Mouse (Mus musculus) heart, adult 8-10 months (tissue): ENCODE results near the gene Tmem203. TPM values are rescaled to one million over a fixed set of nuclear protein-coding genes. Genes with fewer than 3 reads are reported as not detected.
"Not testable (repeated sequence)": the region's sequence is repeated elsewhere in the genome, so short reads cannot be mapped to it uniquely, and the experiment has no call there.

ENCODE experiments used
- DNase-seq: peaks from one replicate; pipeline ENCODE4 v3.0.0; 2022; ENCODE audit warnings: low spot score
- total RNA-seq, 4 experiments: library from RNA; stranded (reverse); gene quantifications; 2 replicates each; pipeline ENCODE4 v1.2.4; 2022

Tmem203 gene
- total RNA-seq, 4 experiments from 2014 or later = 11.4 to 16.1 (median 13.6) TPM

DNA sequence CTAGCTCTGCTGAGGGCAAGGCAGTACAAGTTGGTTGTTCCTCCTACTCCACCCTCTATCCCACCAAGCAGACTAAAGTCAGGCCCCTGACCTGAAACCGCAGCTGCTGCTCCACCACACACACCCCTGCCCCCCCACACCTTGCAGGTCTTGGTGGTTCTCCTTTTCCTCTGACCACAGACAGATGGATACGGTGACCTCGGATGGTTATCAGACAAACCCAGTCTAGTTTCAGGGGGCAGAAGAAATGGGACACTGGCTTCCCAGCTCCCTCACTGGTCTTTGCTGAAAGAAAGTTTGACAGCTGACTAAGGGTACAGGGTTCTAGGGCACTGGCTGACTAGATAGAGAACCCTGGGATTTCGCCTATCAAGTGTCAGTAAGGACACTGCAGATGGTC lies 21.8 kb upstream of the Tmem203 start:
- DNase-seq = no peak

- no peak for DNase-seq
Measured at GRCm38 (mm10) chr2:25234050-25234449, 21.2 kb upstream of the Tmem203 start, which contains the start of gene Slc34a3. Gene Slc34a3 (minus strand): TSS chr2:25234364.

GRCm38 (mm10) chr2:25234551-25235220 lies 20.6 kb upstream of the Tmem203 start:
- no peak for DNase-seq

DNA sequence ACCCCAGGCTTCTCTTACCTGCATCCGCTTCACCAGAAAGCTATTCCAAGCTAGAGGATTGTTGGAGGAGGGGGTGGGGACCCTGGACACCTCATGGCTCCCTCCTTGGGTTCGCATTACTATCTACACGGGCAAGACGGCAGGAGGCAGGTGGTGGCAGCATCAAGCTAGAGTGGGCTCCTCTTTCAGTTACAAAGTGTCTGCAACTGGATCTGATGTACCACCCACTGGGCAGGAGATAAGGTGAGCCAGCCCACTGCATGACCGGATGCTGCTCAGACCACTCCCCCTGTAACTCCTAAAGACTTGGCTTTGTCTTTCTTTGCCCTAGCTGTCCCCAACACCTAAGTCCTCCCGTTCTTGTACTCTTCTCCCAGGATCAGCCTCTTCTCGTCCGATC lies 18.6 kb upstream of the Tmem203 start, which contains the start of gene Rnf224:
Gene Rnf224, minus strand, starts transcription at position 174 of the 400 bp plus-strand sequence.
- DNase-seq = no peak

DNA sequence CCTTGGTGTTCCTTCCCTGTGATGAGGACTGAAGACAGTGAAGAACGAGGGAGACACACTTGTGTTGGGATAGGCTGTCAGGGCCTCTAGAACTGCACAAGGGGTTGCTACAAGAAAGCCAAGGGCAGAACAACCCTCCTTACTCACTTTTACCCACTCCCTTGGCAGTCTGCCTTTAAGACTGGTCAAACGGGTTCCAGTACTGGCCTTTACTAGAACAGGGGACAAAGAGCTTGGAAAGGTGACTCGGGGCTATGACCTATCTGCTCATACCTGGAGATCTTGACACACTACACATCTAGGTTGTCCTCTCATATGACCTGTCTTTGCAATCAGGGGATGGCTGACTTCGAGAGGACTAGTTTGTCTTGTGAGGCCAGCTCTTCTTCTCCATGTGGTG lies 17.7 kb upstream of the Tmem203 start:
- DNase-seq = no peak

- no peak for DNase-seq
Measured at GRCm38 (mm10) chr2:25238106-25238505, 17.1 kb upstream of the Tmem203 start.

DNA sequence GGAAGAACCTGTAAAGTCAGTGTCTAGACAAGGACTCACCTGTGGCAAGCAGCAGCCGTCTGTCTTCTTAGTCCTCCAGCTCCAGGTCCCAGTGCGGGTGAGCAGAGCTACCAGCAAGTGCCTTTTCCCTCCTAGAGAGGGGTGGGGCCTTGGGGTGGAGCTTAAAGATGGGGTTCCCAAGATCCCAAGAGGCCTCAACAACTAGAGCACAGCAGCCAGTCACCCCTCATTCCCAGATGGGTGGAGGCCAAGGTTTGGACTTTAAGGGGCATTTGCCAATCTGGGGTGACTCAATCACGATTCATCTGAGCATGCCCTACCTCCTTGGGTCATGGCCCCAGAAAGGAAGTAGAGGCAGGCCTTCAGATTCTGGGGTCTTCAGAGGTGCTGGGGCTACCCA lies 15.5 kb upstream of the Tmem203 start:
- DNase-seq = no peak

- no peak for DNase-seq
Measured at GRCm38 (mm10) chr2:25240310-25240709, 14.9 kb upstream of the Tmem203 start.

DNA sequence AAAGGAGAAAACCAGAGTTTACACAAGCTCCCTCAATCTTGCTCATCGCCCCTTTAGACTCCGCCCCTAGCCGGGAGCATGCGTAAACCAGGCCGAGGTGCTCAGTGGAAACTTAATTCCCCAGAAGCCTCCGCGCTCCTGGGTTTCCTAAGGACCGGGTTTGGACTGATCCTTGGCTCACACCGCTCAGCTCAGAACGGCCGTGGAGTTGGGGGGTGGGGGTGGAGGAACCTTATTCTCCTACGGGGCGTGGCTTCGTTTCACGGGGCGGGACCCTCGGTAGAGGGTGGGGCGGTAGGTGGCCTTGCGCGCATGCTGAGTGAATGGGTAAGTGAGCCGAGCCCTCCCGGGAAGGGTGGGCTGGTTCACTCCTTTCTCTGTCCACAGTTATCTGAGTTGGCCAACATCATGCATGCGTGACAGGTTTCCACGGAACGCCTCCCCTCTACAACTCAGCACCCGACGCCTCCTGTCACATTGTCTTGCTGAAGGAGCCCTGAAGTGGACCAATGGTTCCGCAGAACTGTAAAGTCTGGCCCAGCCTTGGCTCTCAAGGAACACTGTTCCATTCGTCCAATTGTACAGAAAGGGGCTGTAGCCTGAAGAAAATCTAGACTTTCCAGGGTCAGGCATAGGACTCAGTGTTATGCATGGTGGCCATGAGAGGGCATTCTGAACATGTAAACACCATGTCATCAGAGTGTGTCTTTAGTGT lies 14.4 kb upstream of the Tmem203 start:
- peak; percentile 65 for DNase-seq

DNA sequence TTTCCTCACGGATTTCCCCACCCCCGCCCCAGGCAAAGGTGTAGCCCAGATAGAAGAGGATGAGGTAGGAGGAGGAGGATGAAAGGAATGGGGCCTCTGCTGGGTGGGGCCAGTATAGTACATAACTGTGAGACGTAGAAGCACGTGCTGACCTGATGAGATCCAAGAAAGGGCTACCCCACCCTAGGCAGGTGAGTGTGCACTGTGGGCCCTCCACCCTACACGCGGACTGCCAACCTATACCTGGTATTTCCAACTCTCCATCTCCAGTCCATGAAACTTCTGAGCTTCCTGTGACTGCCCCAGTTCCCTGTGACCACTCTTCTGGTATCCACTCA lies 13.8 kb upstream of the Tmem203 start:
- DNase-seq = no peak

DNA sequence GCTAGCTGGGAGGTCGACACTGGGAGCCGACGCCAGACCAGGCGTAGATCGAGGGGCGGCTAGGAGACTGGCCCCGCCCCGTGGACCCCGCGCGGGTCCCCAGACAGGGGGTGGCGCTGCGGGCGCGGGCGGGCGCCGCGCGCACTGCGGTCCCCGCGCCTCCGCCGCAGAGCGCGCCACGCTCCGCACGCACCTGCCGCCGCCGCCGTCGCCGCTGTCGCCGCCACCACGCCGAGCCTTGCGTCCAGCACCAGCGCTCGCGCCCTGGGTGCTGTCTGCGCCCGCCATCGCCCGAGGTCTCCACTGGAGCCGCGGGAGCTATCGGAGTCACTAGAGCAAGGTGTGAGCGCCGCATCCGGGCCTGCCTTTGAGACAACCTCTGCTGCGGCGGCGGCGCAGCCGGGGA lies 13.1 kb upstream of the Tmem203 start, which contains the start of the genes Rnf208 and Cysrt1:
Gene Rnf208, plus strand, starts transcription at position 155 of the 406 bp plus-strand sequence.
Gene Cysrt1, minus strand, starts transcription at position 352 of the 406 bp plus-strand sequence.
- no peak for DNase-seq

DNA sequence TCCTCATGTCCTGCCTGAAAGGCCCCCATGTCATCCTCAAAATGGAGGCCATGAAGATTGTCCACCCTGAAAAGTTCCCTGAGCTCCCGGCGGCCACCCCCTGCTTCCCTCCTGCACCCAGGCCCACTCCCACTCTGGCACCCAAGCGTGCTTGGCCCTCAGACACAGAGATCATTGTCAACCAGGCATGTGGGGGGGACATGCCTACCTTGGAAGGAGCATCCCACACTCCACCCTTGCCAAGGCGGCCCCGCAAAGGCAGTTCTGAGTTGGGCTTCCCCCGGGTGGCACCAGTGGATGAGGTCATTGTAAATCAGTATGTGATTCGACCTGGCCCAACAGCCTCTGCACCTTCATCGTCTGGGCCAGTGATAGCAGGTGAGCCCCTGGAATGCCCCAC lies 11.9 kb upstream of the Tmem203 start:
- DNase-seq = no peak

GRCm38 (mm10) chr2:25244144-25244543 lies 11.1 kb upstream of the Tmem203 start:
- no peak for DNase-seq

GRCm38 (mm10) chr2:25246183-25247072 lies 8.8 kb upstream of the Tmem203 start, which contains the start of gene AL732309.1:
Gene AL732309.1 (minus strand): TSS chr2:25246863.
- DNase-seq = no peak

GRCm38 (mm10) chr2:25252331-25252730 lies 2.9 kb upstream of the Tmem203 start:
- no peak for DNase-seq

- not testable (repeated sequence) for DNase-seq
Measured at GRCm38 (mm10) chr2:25256443-25257109, 1.3 kb downstream of the Tmem203 start.

GRCm38 (mm10) chr2:25257250-25257649 lies 2.0 kb downstream of the Tmem203 start:
- not testable (repeated sequence) for DNase-seq

DNA sequence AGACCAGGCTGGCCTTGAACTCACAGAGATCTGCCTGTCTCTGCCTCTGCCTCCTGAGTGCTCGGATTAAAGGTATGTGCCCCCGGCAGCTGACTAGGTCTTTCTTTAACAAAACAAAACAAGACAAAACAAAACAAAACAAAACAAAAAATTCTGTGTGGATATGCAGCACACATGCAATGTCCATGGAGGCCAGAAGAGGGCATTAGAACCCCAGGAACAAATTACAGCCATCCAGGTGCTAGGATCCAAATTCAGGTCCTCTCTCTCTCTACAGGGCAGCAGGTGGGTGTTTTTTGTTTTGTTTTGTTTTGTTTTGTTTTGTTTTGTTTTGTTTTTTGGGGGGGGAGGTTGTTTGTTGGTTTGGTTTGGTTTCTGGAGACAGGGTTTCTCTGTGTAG lies 3.6 kb downstream of the Tmem203 start:
- DNase-seq = no peak

DNA sequence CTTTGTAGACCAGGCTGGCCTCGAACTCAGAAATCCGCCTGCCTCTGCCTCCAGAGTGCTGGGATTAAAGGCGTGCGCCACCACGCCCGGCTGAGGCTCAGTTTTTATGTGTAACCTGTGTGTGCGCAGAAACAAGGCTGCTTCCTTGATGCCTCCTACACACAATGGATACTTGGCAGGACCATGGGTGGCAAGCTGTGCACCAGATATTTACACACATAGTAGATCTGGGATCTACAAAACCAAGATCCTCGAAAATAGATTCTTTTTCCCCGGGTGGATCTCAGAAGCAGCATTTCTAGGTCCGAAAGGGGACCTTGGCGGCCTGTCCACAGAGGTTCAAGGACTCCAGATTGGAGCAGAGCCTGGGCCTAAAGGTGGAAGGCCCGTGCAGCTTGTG lies 6.6 kb downstream of the Tmem203 start:
- DNase-seq = no peak

DNA sequence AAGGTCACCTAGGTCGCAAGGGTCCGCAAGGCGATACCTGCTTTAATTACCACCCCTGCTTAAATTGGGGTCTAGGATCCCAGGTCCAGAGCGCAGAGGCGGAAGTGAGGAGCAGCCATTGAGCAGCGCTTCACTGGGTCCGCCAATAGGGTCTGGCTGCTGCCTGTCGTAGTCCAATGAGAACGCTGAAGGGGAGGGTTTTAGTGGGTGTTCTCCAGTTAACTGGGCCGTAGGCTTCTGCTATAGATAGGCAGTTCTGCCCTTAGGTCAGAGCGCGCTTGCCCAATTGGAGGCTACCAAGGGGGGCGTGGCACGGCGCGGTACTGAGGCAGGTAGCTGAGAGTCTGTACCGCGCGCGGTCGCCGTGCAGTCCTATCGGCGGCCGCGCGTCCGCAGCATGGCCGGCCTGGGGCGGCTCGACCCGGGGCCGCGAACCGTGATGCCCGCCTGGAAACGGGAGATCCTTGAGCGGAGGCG lies 7.1 kb downstream of the Tmem203 start, which contains the start of gene Tprn:
Gene Tprn, plus strand, starts transcription at position 328 of the 477 bp plus-strand sequence.
- DNase-seq = peak; percentile 97
